Mouse (Mus musculus) MEL-GATA-1-ER (cell line): ENCODE results near the gene Zfp292.
A peak's percentile ranks its signal among the peaks of the same experiment; 100 is the strongest.

Experiments
- DNase-seq: peaks from one replicate; pipeline ENCODE4 v3.0.0-alpha.2; 2012; ENCODE audit warnings: low read depth; ENCODE audit errors: extremely low read depth

Gene Zfp292

GRCm38 (mm10) chr4:34798005-34798404, 84.8 kb downstream of the Zfp292 start:
- DNase-seq = no peak

GRCm38 (mm10) chr4:34797294-34797983, 85.3 kb downstream of the Zfp292 start:
- DNase-seq = no peak

GRCm38 (mm10) chr4:34796294-34796693, 86.5 kb downstream of the Zfp292 start:
- no peak for DNase-seq

GRCm38 (mm10) chr4:34786476-34786875, 96.3 kb downstream of the Zfp292 start:
- no peak for DNase-seq

- no peak for DNase-seq
These were observed 97.1 kb downstream of the Zfp292 start for GRCm38 (mm10) chr4:34785646-34786045.

GRCm38 (mm10) chr4:34784865-34785264, 97.9 kb downstream of the Zfp292 start:
- DNase-seq = no peak

- DNase-seq = no peak
These were observed 100.0 kb downstream of the Zfp292 start for GRCm38 (mm10) chr4:34782730-34783129.

- peak; percentile 69 for DNase-seq
These were observed 104.9 kb downstream of the Zfp292 start, which contains the start of gene Smim8 for GRCm38 (mm10) chr4:34777677-34778527. Gene Smim8 (minus strand): TSS chr4:34778423.

GRCm38 (mm10) chr4:34771652-34772371, 110.9 kb downstream of the Zfp292 start:
- DNase-seq = no peak

GRCm38 (mm10) chr4:34756163-34756562, 126.6 kb downstream of the Zfp292 start, which contains the start of gene Gm136:
Gene Gm136 (minus strand): TSS chr4:34756263.
- no peak for DNase-seq
